Mouse (Mus musculus) lung, postnatal 0 days (tissue): Measurements from ENCODE around the gene Prmt3. TPM values are rescaled to one million over a fixed set of nuclear protein-coding genes. Genes with fewer than 3 reads are reported as not detected.

Source experiments
- ATAC-seq: fragments of 200-750 bp; cut with Nextera tagmentation; 2 replicates; pipeline ENCODE4 v1.8.0; 2017; ENCODE audit warnings: moderate library complexity
- DNase-seq: peaks from one replicate; pipeline ENCODE4 v3.0.0-alpha.2; 2016; ENCODE audit warnings: low spot score
- H3K27ac ChIP-seq: fragments of 300-500 bp; sonication (generic); 2 replicates; pipeline ENCODE4 v1.5.1; 2014; ENCODE audit warnings: antibody characterized with exemption, mild to moderate bottlenecking, low read length, mixed read lengths
- H3K27me3 ChIP-seq: fragments of 300-500 bp; sonication (generic); replicated peaks from 2 replicates; pipeline ENCODE4 v1.6.1; 2014; ENCODE audit warnings: low read length, mixed read lengths; ENCODE audit not compliant: insufficient read depth
- H3K36me3 ChIP-seq: fragments of 300-500 bp; sonication (generic); 2 replicates; pipeline ENCODE4 v1.6.1; 2014; ENCODE audit warnings: low read length, mixed read lengths; ENCODE audit not compliant: insufficient read depth
- H3K4me1 ChIP-seq: fragments of 300-500 bp; sonication (generic); 2 replicates; pipeline ENCODE4 v1.6.1; 2014; ENCODE audit warnings: antibody characterized with exemption, low read depth, low read length, mixed read lengths; ENCODE audit not compliant: insufficient read depth
- H3K4me2 ChIP-seq: fragments of 300-500 bp; sonication (generic); replicated peaks from 2 replicates; pipeline ENCODE4 v1.6.1; 2014; ENCODE audit warnings: low read depth, mild to moderate bottlenecking, low read length, moderate library complexity, mixed read lengths
- H3K4me3 ChIP-seq: fragments of 300-500 bp; sonication (generic); 2 replicates; pipeline ENCODE4 v1.5.1; 2014; ENCODE audit warnings: low read depth, low read length
- H3K9ac ChIP-seq: fragments of 300-500 bp; sonication (generic); replicated peaks from 2 replicates; pipeline ENCODE4 v1.6.1; 2014; ENCODE audit warnings: low read depth, mild to moderate bottlenecking
- H3K9me3 ChIP-seq: fragments of 300-500 bp; sonication (generic); 2 replicates; pipeline ENCODE4 v1.6.1; 2016; ENCODE audit warnings: low read length, mixed read lengths
- CTCF ChIP-seq: IDR thresholded peaks from 2 replicates; pipeline ENCODE4 v1.5.1; 2016; ENCODE audit warnings: antibody characterized with exemption, mild to moderate bottlenecking
- EP300 ChIP-seq: IDR thresholded peaks from 2 replicates; pipeline ENCODE4 v1.6.1; 2016; ENCODE audit warnings: antibody characterized with exemption, mild to moderate bottlenecking, control low read depth
- WGBS: fragments of 180-500 bp; shearing (Covaris S2); extraction: QIAGEN DNeasy Blood & Tissue Kit; methylation state at CpG from one replicate; pipeline ENCODE4 v1.1.7; 2014; 5-methylcytosine and 5-hydroxymethylcytosine counted together
- polyA plus RNA-seq: library from polyadenylated mRNA; unstranded; fragments of >200 nt; fragmentation: Nextera tagmentation; extraction: Ambion mirVana; gene quantifications from 2 replicates; pipeline ENCODE4 v1.2.1, GENCODE M21; 2015

Gene Prmt3
- polyA plus RNA-seq, 1 experiment from 2014 or later: 15.9 TPM

GRCm38 (mm10) chr7:49819393-49819792 is 41.2 kb downstream of the Prmt3 start:
- WGBS: 78% methylated on average over 4 of the region's 4 CpGs
- TF ChIP-seq CTCF (no peak), EP300 (no peak)

GRCm38 (mm10) chr7:49821370-49821769 is 43.2 kb downstream of the Prmt3 start:
- Histone ChIP-seq H3K4me1 (no peaks in the 10 kb centered on the region), H3K36me3 (no peaks in the 10 kb centered on the region), H3K27me3 (no peaks in the 10 kb centered on the region), H3K4me3 (no peak overlapping the region), H3K27ac (no peak overlapping the region), H3K4me2 (no peak overlapping the region), H3K9ac (no peak overlapping the region), H3K9me3 (no peaks in the 10 kb centered on the region)
- no peak for ATAC-seq
- 56% methylated on average over 1 of the region's 1 CpGs for WGBS
- TF ChIP-seq EP300: no peak
- no peak for TF ChIP-seq CTCF
- DNase-seq: no peak

More at GRCm38 (mm10) chr7:49819393-49819792, 41.2 kb downstream of the Prmt3 start:
- no peaks in the 10 kb centered on the region for H3K36me3 ChIP-seq
- no peaks in the 10 kb centered on the region for H3K4me1 ChIP-seq
- ATAC-seq: no peak
- DNase-seq: no peak
- no peaks in the 10 kb centered on the region for H3K27me3 ChIP-seq
- H3K4me3 ChIP-seq: no peak overlapping the region
- H3K9ac ChIP-seq: no peak overlapping the region
- no peaks in the 10 kb centered on the region for H3K9me3 ChIP-seq
- H3K27ac ChIP-seq: no peak overlapping the region
- no peak overlapping the region for H3K4me2 ChIP-seq

GRCm38 (mm10) chr7:49822028-49822427 is 43.9 kb downstream of the Prmt3 start:
- H3K9ac ChIP-seq: no peak overlapping the region
- 68% methylated on average over 2 of the region's 2 CpGs for WGBS
- no peak overlapping the region for H3K4me2 ChIP-seq
- no peak overlapping the region for H3K27ac ChIP-seq
- DNase-seq (no peak), ATAC-seq (no peak)
- H3K9me3 ChIP-seq: no peaks in the 10 kb centered on the region
- TF ChIP-seq EP300 (no peak), CTCF (no peak)
- H3K4me3 ChIP-seq: no peak overlapping the region
- no peaks in the 10 kb centered on the region for H3K4me1 ChIP-seq
- peaks cover 6% of the 10 kb centered on the region; the same call in 1 of the 2 replicates for H3K36me3 ChIP-seq
- H3K27me3 ChIP-seq: no peaks in the 10 kb centered on the region

- H3K36me3 ChIP-seq: peaks cover 6% of the 10 kb centered on the region; the same call in 1 of the 2 replicates
- no peak overlapping the region for H3K9ac ChIP-seq
- WGBS: 84% methylated on average over 4 of the region's 4 CpGs
- no peaks in the 10 kb centered on the region for H3K9me3 ChIP-seq
- no peaks in the 10 kb centered on the region for H3K4me1 ChIP-seq
- no peak for ATAC-seq
- TF ChIP-seq CTCF: no peak
- no peak for TF ChIP-seq EP300
- H3K4me3 ChIP-seq: no peak overlapping the region
- no peak overlapping the region for H3K4me2 ChIP-seq
- no peak overlapping the region for H3K27ac ChIP-seq
- no peak for DNase-seq
- no peaks in the 10 kb centered on the region for H3K27me3 ChIP-seq
These were observed 45.4 kb downstream of the Prmt3 start for GRCm38 (mm10) chr7:49823595-49823994.

- no peak overlapping the region for H3K27ac ChIP-seq
- TF ChIP-seq CTCF (no peak), EP300 (no peak)
- no peak overlapping the region for H3K9ac ChIP-seq
- no peak overlapping the region for H3K4me3 ChIP-seq
- ATAC-seq: no peak
- DNase-seq: no peak
- no peak overlapping the region for H3K4me2 ChIP-seq
- H3K36me3 ChIP-seq: peaks cover 6% of the 10 kb centered on the region; the same call in 1 of the 2 replicates
- 95% methylated on average over 6 of the region's 6 CpGs for WGBS
- no peaks in the 10 kb centered on the region for H3K4me1 ChIP-seq
- no peaks in the 10 kb centered on the region for H3K9me3 ChIP-seq
- no peaks in the 10 kb centered on the region for H3K27me3 ChIP-seq
These were observed 45.9 kb downstream of the Prmt3 start for GRCm38 (mm10) chr7:49824043-49824442.

- H3K4me1 ChIP-seq: no peaks in the 10 kb centered on the region
These were observed 46.4 kb downstream of the Prmt3 start for GRCm38 (mm10) chr7:49824581-49824980.

GRCm38 (mm10) chr7:49825492-49825891 is 47.3 kb downstream of the Prmt3 start:
- DNase-seq (no peak), ATAC-seq (no peak)
- WGBS: 86% methylated on average over 3 of the region's 3 CpGs
- Histone ChIP-seq H3K4me1 (no peaks in the 10 kb centered on the region), H3K9me3 (no peaks in the 10 kb centered on the region), H3K9ac (no peak overlapping the region), H3K36me3 (peaks cover 9% of the 10 kb centered on the region; the same call in 1 of the 2 replicates), H3K4me3 (no peak overlapping the region), H3K27ac (no peak overlapping the region), H3K4me2 (no peak overlapping the region), H3K27me3 (no peaks in the 10 kb centered on the region)
- TF ChIP-seq CTCF (no peak), EP300 (no peak)

More at GRCm38 (mm10) chr7:49824581-49824980, 46.4 kb downstream of the Prmt3 start:
- TF ChIP-seq EP300: no peak
- no peak for TF ChIP-seq CTCF
- no peak for DNase-seq
- Histone ChIP-seq H3K27me3 (no peaks in the 10 kb centered on the region), H3K9ac (no peak overlapping the region), H3K27ac (no peak overlapping the region), H3K4me3 (no peak overlapping the region), H3K4me2 (no peak overlapping the region), H3K36me3 (peaks cover 6% of the 10 kb centered on the region; the same call in 1 of the 2 replicates), H3K9me3 (no peaks in the 10 kb centered on the region)
- 70% methylated on average over 2 of the region's 2 CpGs for WGBS
- no peak for ATAC-seq
